Mouse (Mus musculus): ENCODE measurements around the gene Slfn8. TPM values are rescaled to one million over a fixed set of nuclear protein-coding genes. Genes with fewer than 3 reads are reported as not detected.

Slfn8 gene
- polyA plus RNA-seq, 1 experiment from 2014 or later, result 0.53 TPM

Small RNA genes within 50 kb of the gene (microRNA-seq; reads per million reads assigned to microRNA genes)
- gene Gm27598, result not detected
- gene Mir7679, result not detected

Other genes starting within 250 kb of the Slfn8 start
- 17.3 and 18.0 TPM in 2 replicates for gene Lig3, start 239.7 kb downstream of the Slfn8 start, polyA plus RNA-seq (2015; fragmentation: Nextera tagmentation; extraction: Ambion mirVana)
- 13.1 and 13.6 TPM in 2 replicates for gene Rffl, start 149.6 kb downstream of the Slfn8 start, polyA plus RNA-seq (2015; fragmentation: Nextera tagmentation; extraction: Ambion mirVana)
- 13.9 and 15.0 TPM in 2 replicates for gene Rad51d, start 130.2 kb downstream of the Slfn8 start, polyA plus RNA-seq (2015; fragmentation: Nextera tagmentation; extraction: Ambion mirVana)
- gene Fndc8, start 128.7 kb downstream of the Slfn8 start, polyA plus RNA-seq (2015; fragmentation: Nextera tagmentation; extraction: Ambion mirVana), result 0.16 and 0.23 TPM in 2 replicates
- 25.8 and 31.2 TPM in 2 replicates for gene Nle1, start 112.4 kb downstream of the Slfn8 start, polyA plus RNA-seq (2015; fragmentation: Nextera tagmentation; extraction: Ambion mirVana)
- gene Unc45b, start 110.3 kb downstream of the Slfn8 start, polyA plus RNA-seq (2015; fragmentation: Nextera tagmentation; extraction: Ambion mirVana), result 2.3 and 2.6 TPM in 2 replicates
- 1.5 and 1.8 TPM in 2 replicates for gene Slfn5, start 69.5 kb downstream of the Slfn8 start, polyA plus RNA-seq (2015; fragmentation: Nextera tagmentation; extraction: Ambion mirVana)
- 12.2 and 14.1 TPM in 2 replicates for gene Slfn9, start 29.0 kb downstream of the Slfn8 start, polyA plus RNA-seq (2015; fragmentation: Nextera tagmentation; extraction: Ambion mirVana)
- 6.1 and 6.9 TPM in 2 replicates for gene Slfn2, start 44.3 kb upstream of the Slfn8 start, polyA plus RNA-seq (2015; fragmentation: Nextera tagmentation; extraction: Ambion mirVana)
- 0.58 and 0.70 TPM in 2 replicates for gene Slfn1, start 96.0 kb upstream of the Slfn8 start, polyA plus RNA-seq (2015; fragmentation: Nextera tagmentation; extraction: Ambion mirVana)
- gene Slfn4, start 154.4 kb upstream of the Slfn8 start, polyA plus RNA-seq (2015; fragmentation: Nextera tagmentation; extraction: Ambion mirVana), result 0.16 and 0.17 TPM in 2 replicates
- gene Slfn3, start 170.5 kb upstream of the Slfn8 start, polyA plus RNA-seq (2015; fragmentation: Nextera tagmentation; extraction: Ambion mirVana), result 0.72 and 0.95 TPM in 2 replicates